Mouse (Mus musculus) gonadal fat pad, adult 2 months (tissue): ENCODE data around the gene Mmachc. TPM values are rescaled to one million over a fixed set of nuclear protein-coding genes. Genes with fewer than 3 reads are reported as not detected.

Experiments used
- polyA plus RNA-seq: library from polyadenylated mRNA; depleted of rRNA; stranded (reverse); fragments of >200 nt; gene quantifications from 2 replicates; pipeline ENCODE4 v1.2.3, GENCODE M21; 2012; rRNA removed

Mmachc gene
- polyA plus RNA-seq, 1 experiment, result 22.1 TPM

Other genes starting within 250 kb of the Mmachc start
- gene Mast2, start 244.2 kb downstream of the Mmachc start, polyA plus RNA-seq, result 42.0 and 43.6 TPM in 2 replicates
- gene Ipp, start 200.9 kb downstream of the Mmachc start, polyA plus RNA-seq, result 3.5 and 4.6 TPM in 2 replicates
- 4.6 and 6.6 TPM in 2 replicates for gene Tmem69, start 152.5 kb downstream of the Mmachc start, polyA plus RNA-seq
- gene Gpbp1l1, start 150.7 kb downstream of the Mmachc start, polyA plus RNA-seq, result 48.8 and 49.0 TPM in 2 replicates
- gene Ccdc17, start 111.8 kb downstream of the Mmachc start, polyA plus RNA-seq, result 15.3 and 20.0 TPM in 2 replicates
- gene Nasp, start 80.5 kb downstream of the Mmachc start, polyA plus RNA-seq, result 3.8 and 4.4 TPM in 2 replicates
- gene Akr1a1, start 56.7 kb downstream of the Mmachc start, polyA plus RNA-seq, result 1,043 and 1,056 TPM in 2 replicates
- 253 and 263 TPM in 2 replicates for gene Prdx1, start 22.9 kb downstream of the Mmachc start, polyA plus RNA-seq
- 21.3 and 25.8 TPM in 2 replicates for gene Ccdc163, start 103 bp upstream of the Mmachc start, polyA plus RNA-seq
- 12.7 and 12.8 TPM in 2 replicates for gene Tesk2, start 12.5 kb upstream of the Mmachc start, polyA plus RNA-seq
- gene Toe1, start 99.2 kb upstream of the Mmachc start, polyA plus RNA-seq, result 61.8 and 66.3 TPM in 2 replicates
- 9.9 and 16.2 TPM in 2 replicates for gene Mutyh, start 99.3 kb upstream of the Mmachc start, polyA plus RNA-seq
- 65.7 and 74.3 TPM in 2 replicates for gene Hpdl, start 113.3 kb upstream of the Mmachc start, polyA plus RNA-seq
- 2.3 and 3.8 TPM in 2 replicates for gene Zswim5, start 169.0 kb upstream of the Mmachc start, polyA plus RNA-seq